Mouse (Mus musculus) layer of hippocampus, adult 11-12 months (tissue): ENCODE measurements at regions not wholly inside any gene's neighbourhood (a gene's known extent, or its start where the extent isn't known, plus 50 kb on each side); places are given as distances from the start of the nearest gene placed in this dataset.
A peak's percentile ranks its signal among the peaks of the same experiment; 100 is the strongest.

Experiments used
- DNase-seq: peaks from one replicate; pipeline ENCODE4 v3.0.0; 2022; ENCODE audit warnings: low spot score

- no peak for DNase-seq
These were observed 345.5 kb downstream of the Ccser2 start for GRCm38 (mm10) chr14:36623036-36623435.

- DNase-seq, result no peak
These were observed 350.0 kb downstream of the Ccser2 start for GRCm38 (mm10) chr14:36618459-36619085.

DNA sequence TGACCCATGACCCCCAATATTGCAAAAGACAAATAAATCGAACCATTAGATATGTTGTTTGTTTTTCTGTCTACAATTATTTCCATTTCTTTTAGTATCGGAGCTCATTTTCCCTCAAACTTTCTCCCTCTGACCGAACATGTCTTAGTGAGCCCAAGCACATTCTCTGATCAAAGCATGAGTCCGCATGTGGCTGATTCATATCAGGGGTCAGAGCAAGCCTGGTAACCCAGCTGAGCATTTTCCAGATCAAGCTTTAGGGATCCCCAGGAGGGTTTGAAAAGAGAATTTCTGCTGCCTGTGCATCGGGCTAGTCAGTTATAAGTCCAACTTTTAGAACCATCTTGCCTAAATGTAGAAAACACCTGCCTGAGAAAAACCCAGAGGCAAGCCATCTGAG, 350.6 kb downstream of the Ccser2 start:
- DNase-seq, result no peak

DNA sequence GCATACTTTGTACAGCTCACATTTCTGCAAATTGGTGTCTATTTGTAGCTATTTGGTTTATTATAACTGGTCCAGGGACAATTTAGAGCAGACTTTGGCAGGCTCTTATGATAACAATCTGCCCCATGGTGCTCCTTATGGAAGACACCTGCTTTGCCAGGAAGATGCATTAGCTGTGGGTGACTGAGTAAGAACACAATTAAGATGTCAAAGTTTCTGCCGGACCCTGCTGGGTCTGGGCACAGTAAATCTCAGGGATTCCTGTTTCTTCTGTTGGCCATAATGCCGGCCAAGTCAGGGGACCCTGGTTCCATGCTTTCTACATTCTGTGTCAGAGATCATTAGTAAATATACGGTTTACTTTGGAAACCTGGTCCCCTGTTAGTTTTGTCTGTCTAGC, 353.7 kb downstream of the Ccser2 start:
- no peak for DNase-seq

GRCm38 (mm10) chr14:36612860-36613259, 355.7 kb downstream of the Ccser2 start:
- DNase-seq, result no peak

- DNase-seq, result peak; percentile 28
These were observed 384.4 kb downstream of the Ccser2 start for GRCm38 (mm10) chr14:36584065-36584635.

DNA sequence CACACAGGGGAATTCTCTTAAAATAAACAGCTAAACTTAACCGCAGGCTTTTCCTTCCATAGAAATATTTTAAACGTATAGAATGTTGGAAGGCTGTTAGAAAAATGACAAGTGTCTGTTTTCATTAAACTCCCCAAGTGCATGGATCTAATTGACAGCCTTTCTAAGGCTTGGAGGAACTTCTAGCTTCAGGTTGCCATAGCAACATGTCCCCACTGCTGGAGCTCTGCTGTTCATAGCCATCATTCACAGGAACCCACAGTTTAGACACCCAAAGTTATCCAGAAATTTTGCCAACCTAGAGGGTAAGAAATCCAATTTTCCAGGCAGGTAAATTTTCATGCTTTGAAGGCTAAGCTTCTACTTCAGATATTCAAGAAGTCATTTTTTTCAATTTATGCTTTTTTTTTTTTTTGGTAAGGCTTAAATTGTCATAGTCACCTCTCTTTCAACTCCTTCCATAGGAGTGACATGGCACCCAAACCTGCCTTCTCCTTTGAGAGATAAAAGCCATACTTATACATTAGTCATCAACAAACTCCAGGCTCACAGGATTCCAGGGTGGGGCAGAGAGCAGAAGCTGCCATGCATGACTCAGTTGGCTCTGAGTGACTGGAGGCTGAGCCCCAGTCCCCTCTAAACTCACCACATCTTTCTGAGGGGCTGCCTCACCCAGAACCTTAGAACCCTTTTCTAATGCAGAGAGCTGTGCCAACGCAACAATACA, 385.1 kb downstream of the Ccser2 start:
- peak; percentile 19 for DNase-seq

GRCm38 (mm10) chr14:36563229-36563865, 405.2 kb downstream of the Ccser2 start:
- no peak for DNase-seq

- no peak for DNase-seq
These were observed 431.2 kb downstream of the Ccser2 start for GRCm38 (mm10) chr14:36537402-36537801.

GRCm38 (mm10) chr14:36527310-36527709, 432.6 kb downstream of the 4930474N05Rik start:
- DNase-seq, result no peak

- DNase-seq, result peak; percentile 42
These were observed 430.9 kb downstream of the 4930474N05Rik start for GRCm38 (mm10) chr14:36525591-36526037.

GRCm38 (mm10) chr14:36502076-36502994, 407.6 kb downstream of the 4930474N05Rik start:
- peak; percentile 6 for DNase-seq

DNA sequence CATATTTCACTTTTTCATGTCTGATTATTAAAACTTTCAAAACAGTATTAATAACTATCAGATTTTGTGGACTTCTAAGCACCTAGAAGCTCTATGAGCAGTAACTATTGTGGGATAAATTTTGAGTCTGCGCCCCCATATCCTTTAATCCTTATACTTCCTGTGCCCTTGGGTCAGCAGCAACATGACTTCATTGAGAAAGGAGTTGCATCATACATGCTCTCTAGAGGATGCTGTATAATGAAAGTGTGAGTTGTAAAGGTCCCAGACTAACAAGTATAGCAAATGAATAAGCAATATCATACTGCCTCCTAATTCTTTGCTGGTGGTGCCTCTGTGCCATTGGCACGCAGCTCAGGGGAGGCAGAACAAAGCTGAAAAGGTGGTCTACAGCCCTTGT, 404.6 kb downstream of the 4930474N05Rik start:
- no peak for DNase-seq

DNA sequence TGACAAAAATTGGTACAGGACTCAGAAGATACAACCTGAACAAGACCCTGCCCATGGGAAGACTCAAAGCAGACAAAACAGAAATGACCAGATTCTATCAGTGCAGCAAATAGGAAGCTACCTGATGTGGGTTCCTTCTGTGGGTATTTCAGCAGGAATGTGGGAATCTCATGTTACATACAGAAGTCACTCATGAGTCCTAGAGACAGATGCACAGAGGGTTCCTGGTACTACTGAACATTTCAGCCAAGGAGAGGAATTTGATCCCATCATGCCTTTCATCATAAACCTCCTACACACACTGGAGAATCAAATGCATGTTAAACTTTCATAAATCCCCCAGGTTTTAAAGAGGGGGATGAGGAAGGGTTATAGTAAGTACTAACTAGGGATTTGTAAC, 390.8 kb downstream of the 4930474N05Rik start:
- no peak for DNase-seq

DNA sequence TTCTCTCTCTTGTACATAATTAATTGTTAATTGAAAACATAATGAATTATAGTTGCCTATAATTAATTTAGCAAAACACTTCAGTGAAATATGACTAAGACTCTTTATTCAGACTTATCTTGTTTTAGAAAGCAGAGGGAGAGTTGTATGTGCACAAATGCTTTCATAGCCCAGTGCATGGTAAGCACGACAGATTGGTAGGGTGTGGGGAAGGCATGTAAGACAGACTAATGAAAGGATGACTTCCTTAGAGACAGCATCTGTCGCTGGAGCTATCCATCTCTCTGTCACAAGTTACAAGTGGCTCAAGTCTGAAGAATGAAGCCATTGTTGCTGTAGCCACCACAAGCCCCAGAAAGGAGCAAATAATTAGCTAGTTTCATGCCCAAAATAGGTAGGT, 376.9 kb downstream of the 4930474N05Rik start:
- peak; percentile 4 for DNase-seq

GRCm38 (mm10) chr14:36470362-36470761, 375.6 kb downstream of the 4930474N05Rik start:
- DNase-seq, result no peak

GRCm38 (mm10) chr14:36453049-36453448, 358.3 kb downstream of the 4930474N05Rik start:
- DNase-seq, result no peak

- DNase-seq, result no peak
These were observed 355.4 kb downstream of the 4930474N05Rik start for GRCm38 (mm10) chr14:36450126-36450525.

DNA sequence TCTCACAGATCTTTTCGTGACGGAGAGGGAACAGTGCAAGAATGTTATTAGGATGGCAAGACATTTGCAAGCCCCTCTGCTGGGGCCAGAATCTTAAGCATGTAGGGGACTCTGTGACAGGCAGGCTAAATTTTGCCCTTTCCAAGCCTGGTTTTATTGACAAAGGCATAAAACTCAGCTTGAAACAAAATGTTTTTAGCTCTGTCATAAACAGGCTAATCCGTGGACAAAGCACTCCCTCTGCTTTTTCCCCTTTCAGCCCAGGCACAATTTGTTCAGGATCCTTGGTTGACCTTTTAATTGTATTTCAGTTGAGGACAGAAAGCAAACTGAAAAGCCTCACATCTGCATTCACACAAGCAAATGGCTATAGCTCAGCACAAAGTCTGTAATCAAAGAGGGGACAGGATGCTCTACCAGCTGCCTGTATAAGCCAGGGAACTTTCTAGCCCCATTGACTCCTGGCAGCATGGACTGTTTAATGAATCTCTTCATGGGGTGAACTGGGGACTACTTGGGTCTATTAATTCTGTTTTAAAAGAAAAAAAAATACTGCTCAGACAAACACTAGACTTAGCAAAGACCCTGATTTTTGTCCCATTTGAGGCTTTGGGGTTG, 320.0 kb downstream of the 4930474N05Rik start:
- no peak for DNase-seq

- no peak for DNase-seq
These were observed 319.5 kb downstream of the 4930474N05Rik start for GRCm38 (mm10) chr14:36414180-36414579.
